Mouse (Mus musculus) liver, embryonic 11.5 days (tissue): ENCODE measurements around the gene Kctd11. TPM values are rescaled to one million over a fixed set of nuclear protein-coding genes. Genes with fewer than 3 reads are reported as not detected.
A peak's percentile ranks its signal among the peaks of the same experiment; 100 is the strongest.

Experiments used
- ATAC-seq: fragments of 200-750 bp; cut with Nextera tagmentation; replicated peaks from 2 replicates; pipeline ENCODE4 v1.8.0; 2017; ENCODE audit warnings: moderate number of reproducible peaks, mild to moderate bottlenecking, moderate TSS enrichment, moderate library complexity; ENCODE audit not compliant: low FRiP score
- DNase-seq: peaks from one replicate; pipeline ENCODE4 v3.0.0-alpha.2; 2017; ENCODE audit warnings: low spot score
- H3K27ac ChIP-seq: fragments of 300-500 bp; sonication (generic); 2 replicates; pipeline ENCODE4 v1.5.1; 2014; ENCODE audit warnings: mild to moderate bottlenecking, low read depth, low read length, control low read depth
- H3K27me3 ChIP-seq: fragments of 300-500 bp; sonication (generic); replicated peaks from 2 replicates; pipeline ENCODE4 v1.6.1; 2014; ENCODE audit warnings: low read length, mixed read lengths; ENCODE audit not compliant: control insufficient read depth, insufficient read depth
- H3K36me3 ChIP-seq: fragments of 300-500 bp; sonication (generic); 2 replicates; pipeline ENCODE4 v1.6.1; 2014; ENCODE audit warnings: mild to moderate bottlenecking, low read length, moderate library complexity, mixed read lengths; ENCODE audit not compliant: control insufficient read depth, insufficient read depth
- H3K4me1 ChIP-seq: fragments of 300-500 bp; sonication (generic); replicated peaks from 2 replicates; pipeline ENCODE4 v1.6.1; 2014; ENCODE audit warnings: low read length, mixed read lengths; ENCODE audit not compliant: control insufficient read depth, insufficient read depth
- H3K4me2 ChIP-seq: fragments of 300-500 bp; sonication (generic); 2 replicates; pipeline ENCODE4 v1.6.1; 2014; ENCODE audit warnings: mild to moderate bottlenecking, control low read depth, moderate library complexity
- H3K4me3 ChIP-seq: fragments of 300-500 bp; sonication (generic); 2 replicates; pipeline ENCODE4 v1.5.1; 2014; ENCODE audit warnings: low read depth, low read length, control low read depth
- H3K9ac ChIP-seq: fragments of 300-500 bp; sonication (generic); 2 replicates; pipeline ENCODE4 v1.6.1; 2014; ENCODE audit warnings: low read depth, low read length, control low read depth
- H3K9me3 ChIP-seq: fragments of 300-500 bp; sonication (generic); 2 replicates; pipeline ENCODE4 v1.6.1; 2016; ENCODE audit warnings: low read length, inconsistent platforms, mixed read lengths; ENCODE audit not compliant: control insufficient read depth
- WGBS: fragments of 180-500 bp; shearing (Covaris S2); extraction: QIAGEN DNeasy Blood & Tissue Kit; methylation state at CpG from one replicate; pipeline ENCODE4 v1.1.7; 2014; 5-methylcytosine and 5-hydroxymethylcytosine counted together
- polyA plus RNA-seq: library from polyadenylated mRNA; unstranded; fragments of >200 nt; fragmentation: Nextera tagmentation; extraction: Ambion mirVana; gene quantifications from 2 replicates; pipeline ENCODE4 v1.2.1, GENCODE M21; 2014

The Kctd11 gene
- polyA plus RNA-seq, 1 experiment from 2014 or later, result 3.6 TPM

- under 1% methylated on average over 34 of the region's 34 CpGs for WGBS
- peak; percentile 89 for ATAC-seq
- peak; percentile 95 for DNase-seq
- Histone ChIP-seq H3K9me3 (no peaks in the 10 kb centered on the region), H3K4me1 (peaks cover 43% of the 10 kb centered on the region), H3K27me3 (peaks cover 39% of the 10 kb centered on the region), H3K9ac (peak within 1 kb of the TSS; percentile 80), H3K4me2 (peak within 1 kb of the TSS; percentile 96), H3K36me3 (no peaks in the 10 kb centered on the region; the same call in 1 of the 2 replicates), H3K4me3 (peak within 1 kb of the TSS; percentile 76), H3K27ac (peak within 1 kb of the TSS; percentile 78)
These were observed 43.1 kb downstream of the Kctd11 start, which contains the start of gene Tmem256 for GRCm38 (mm10) chr11:69837952-69838713. TSS of gene Tmem256 (plus strand) at chr11:69838514.

GRCm38 (mm10) chr11:69837604-69837951 is 43.6 kb downstream of the Kctd11 start, which contains the start of gene Nlgn2:
TSS of gene Nlgn2 (minus strand) at chr11:69837784.
- H3K9ac ChIP-seq, result peak within 1 kb of the TSS; percentile 80
- ATAC-seq (peak; percentile 55), DNase-seq (no peak)
- peak within 1 kb of the TSS; percentile 78 for H3K27ac ChIP-seq
- H3K4me1 ChIP-seq, result peaks cover 41% of the 10 kb centered on the region
- H3K36me3 ChIP-seq, result no peaks in the 10 kb centered on the region; the same call in 1 of the 2 replicates
- H3K27me3 ChIP-seq, result peaks cover 40% of the 10 kb centered on the region
- peak within 1 kb of the TSS; percentile 96 for H3K4me2 ChIP-seq
- peak within 1 kb of the TSS; percentile 76 for H3K4me3 ChIP-seq
- WGBS, result 0% methylated on average over 32 of the region's 32 CpGs
- no peaks in the 10 kb centered on the region for H3K9me3 ChIP-seq

- H3K27ac ChIP-seq, result peak overlapping the region; percentile 62
- ATAC-seq, result no peak
- H3K36me3 ChIP-seq, result no peaks in the 10 kb centered on the region; the same call in 1 of the 2 replicates
- peak overlapping the region; percentile 76 for H3K4me3 ChIP-seq
- no peaks in the 10 kb centered on the region for H3K9me3 ChIP-seq
- peaks cover 40% of the 10 kb centered on the region for H3K27me3 ChIP-seq
- peak overlapping the region; percentile 96 for H3K4me2 ChIP-seq
- H3K4me1 ChIP-seq, result peaks cover 40% of the 10 kb centered on the region
- H3K9ac ChIP-seq, result peak overlapping the region; percentile 61
- DNase-seq, result peak; percentile 63
- WGBS, result 3% methylated on average over 49 of the region's 52 CpGs
These were observed 44.3 kb downstream of the Kctd11 start for GRCm38 (mm10) chr11:69836703-69837576.

- H3K4me1 ChIP-seq, result peaks cover 40% of the 10 kb centered on the region
- H3K27me3 ChIP-seq, result peaks cover 40% of the 10 kb centered on the region
These were observed 45.3 kb downstream of the Kctd11 start for GRCm38 (mm10) chr11:69835966-69836335.

GRCm38 (mm10) chr11:69835326-69835965 is 45.8 kb downstream of the Kctd11 start:
- 16% methylated on average over 9 of the region's 9 CpGs for WGBS
- Histone ChIP-seq H3K4me3 (peak overlapping the region; percentile 53; the same call in 1 of the 2 replicates), H3K9me3 (no peaks in the 10 kb centered on the region), H3K27ac (no peak overlapping the region), H3K9ac (no peak overlapping the region), H3K36me3 (no peaks in the 10 kb centered on the region; the same call in 1 of the 2 replicates), H3K4me2 (peak overlapping the region; percentile 96), H3K27me3 (peaks cover 40% of the 10 kb centered on the region), H3K4me1 (peaks cover 40% of the 10 kb centered on the region)
- ATAC-seq, result no peak
- DNase-seq, result no peak

More at GRCm38 (mm10) chr11:69835966-69836335, 45.3 kb downstream of the Kctd11 start:
- Histone ChIP-seq H3K4me3 (peak overlapping the region; percentile 76), H3K9me3 (no peaks in the 10 kb centered on the region), H3K9ac (no peak overlapping the region), H3K4me2 (peak overlapping the region; percentile 96), H3K27ac (no peak overlapping the region), H3K36me3 (no peaks in the 10 kb centered on the region; the same call in 1 of the 2 replicates)
- WGBS, result 9% methylated on average over 4 of the region's 4 CpGs
- no peak for DNase-seq
- no peak for ATAC-seq

GRCm38 (mm10) chr11:69834001-69834549 is 47.1 kb downstream of the Kctd11 start:
- Histone ChIP-seq H3K4me3 (peak overlapping the region; percentile 53), H3K36me3 (no peaks in the 10 kb centered on the region; the same call in 1 of the 2 replicates), H3K9me3 (no peaks in the 10 kb centered on the region), H3K9ac (peak overlapping the region; percentile 74), H3K27ac (no peak overlapping the region), H3K27me3 (peaks cover 40% of the 10 kb centered on the region), H3K4me2 (peak overlapping the region; percentile 81), H3K4me1 (peaks cover 35% of the 10 kb centered on the region)
- WGBS, result 4% methylated on average over 43 of the region's 48 CpGs
- peak; percentile 62 for DNase-seq
- ATAC-seq, result peak; percentile 13; the same call in 1 of the 2 replicates

GRCm38 (mm10) chr11:69833554-69833953 is 47.7 kb downstream of the Kctd11 start:
- H3K9me3 ChIP-seq, result no peaks in the 10 kb centered on the region
- WGBS, result 49% methylated on average over 8 of the region's 8 CpGs
- H3K4me1 ChIP-seq, result peaks cover 34% of the 10 kb centered on the region
- H3K4me3 ChIP-seq, result peak overlapping the region; percentile 53
- H3K36me3 ChIP-seq, result no peaks in the 10 kb centered on the region; the same call in 1 of the 2 replicates
- peaks cover 40% of the 10 kb centered on the region for H3K27me3 ChIP-seq
- no peak overlapping the region for H3K27ac ChIP-seq
- H3K9ac ChIP-seq, result peak overlapping the region; percentile 74
- DNase-seq, result no peak
- ATAC-seq, result no peak
- H3K4me2 ChIP-seq, result peak overlapping the region; percentile 81

- no peak overlapping the region for H3K27ac ChIP-seq
- no peaks in the 10 kb centered on the region for H3K9me3 ChIP-seq
- H3K27me3 ChIP-seq, result peaks cover 8% of the 10 kb centered on the region
- no peak overlapping the region for H3K4me3 ChIP-seq
- DNase-seq (no peak), ATAC-seq (no peak)
- 77% methylated on average over 5 of the region's 5 CpGs for WGBS
- no peak overlapping the region for H3K4me2 ChIP-seq
- peaks cover 14% of the 10 kb centered on the region for H3K36me3 ChIP-seq
- peaks cover 4% of the 10 kb centered on the region for H3K4me1 ChIP-seq
- H3K9ac ChIP-seq, result no peak overlapping the region
These were observed 52.4 kb downstream of the Kctd11 start for GRCm38 (mm10) chr11:69828832-69829231.
